Mouse (Mus musculus) small intestine, adult 2 months (tissue): ENCODE data around the gene Srsf5.

ENCODE experiments used
- CTCF ChIP-seq: fragments of 200-500 bp; IDR thresholded peaks from 2 replicates; pipeline ENCODE4 v1.5.1; 2012; ENCODE audit warnings: low read depth, mild to moderate bottlenecking, control low read depth, inconsistent platforms, low read length, moderate library complexity, mixed read lengths; ENCODE audit not compliant: insufficient replicate concordance, insufficient read length; ENCODE audit errors: extremely low read depth
- POLR2A ChIP-seq: fragments of 200-500 bp; IDR thresholded peaks from 2 replicates; pipeline ENCODE4 v1.6.1; 2012; ENCODE audit warnings: low read depth, mild to moderate bottlenecking, control low read depth, inconsistent platforms, low read length, moderate library complexity

DNA sequence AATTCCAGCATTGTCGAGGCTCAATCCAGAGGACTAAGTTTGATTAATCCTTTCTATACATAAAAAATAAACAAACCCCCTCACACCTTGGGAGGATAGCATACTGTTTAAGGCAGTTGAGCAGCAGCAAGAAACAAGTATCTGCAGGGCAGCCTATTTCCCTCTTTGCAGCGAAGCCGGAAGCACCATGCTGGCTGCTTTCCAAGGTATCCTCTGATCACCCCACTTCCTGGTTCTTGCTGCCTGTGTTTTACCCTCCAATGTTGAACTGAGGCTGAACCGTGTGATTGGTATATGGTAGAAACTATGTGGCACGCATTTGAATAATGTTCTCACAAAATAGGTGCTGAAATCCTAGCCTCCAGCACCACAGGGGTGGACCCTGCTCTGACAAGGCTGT is 6.7 kb upstream of the Srsf5 start:
- no peak for TF ChIP-seq CTCF
- no peak for TF ChIP-seq POLR2A
